In genomic region chr5:146221722-146222121, GRCm38 (mm10) we compare ENCODE assay signal across 10 mouse cellular contexts. TPM values are rescaled to one million over a fixed set of nuclear protein-coding genes. Genes with fewer than 3 reads are reported as not detected.
DNase-seq lines count a peak whose midpoint lies in the region; ATAC-seq and TF ChIP-seq lines count a peak whose summit lies in the region.
"Had no signal": no experiment of that assay in that cellular context is flagged by ENCODE, and none has a peak within 500 bp of the region (broad histone marks: within the 10 kb centered on the region; RNA-seq: fewer than 3 reads in every experiment).

No protein-coding gene starts in this region.

- ATAC-seq in heart, embryonic 15.5 days (replicated peaks; ENCODE audit: insufficient number of reproducible peaks, insufficient read depth, low FRiP score, low read depth) = no peak
- ATAC-seq in hindbrain, embryonic 13.5 days (ENCODE audit: low FRiP score) = no peak
- ATAC-seq in midbrain, embryonic 13.5 days = no peak

- intact Hi-C loops in heart, postnatal 14 days (cut with DNase I) = no loop called here

- no peak for TF ChIP-seq POLR2A in bone marrow macrophage, adult 2 months (IDR thresholded peaks at IDR 0.05; ENCODE audit: borderline replicate concordance, low read depth, low read length)

- H3K4me1 ChIP-seq in heart, embryonic 15.5 days (replicated peaks) = peaks cover 12% of the 10 kb centered on the region
- H3K4me1 ChIP-seq in bone marrow macrophage, adult 2 months (ENCODE audit: control insufficient read depth, insufficient read depth, low read length) = peaks cover 10% of the 10 kb centered on the region
- H3K4me1 ChIP-seq in hindbrain, embryonic 13.5 days (replicated peaks) = peaks cover 24% of the 10 kb centered on the region
- H3K4me1 ChIP-seq in midbrain, embryonic 13.5 days (replicated peaks) = peaks cover 22% of the 10 kb centered on the region

- peak overlapping the region; percentile 85 for H3K4me3 ChIP-seq in heart, embryonic 15.5 days
- peak overlapping the region; percentile 96 for H3K4me3 ChIP-seq in bone marrow macrophage, adult 2 months (ENCODE audit: insufficient read depth, low read length)
- peak overlapping the region; percentile 74 for H3K4me3 ChIP-seq in hindbrain, embryonic 13.5 days
- peak overlapping the region; percentile 79 for H3K4me3 ChIP-seq in midbrain, embryonic 13.5 days (replicated peaks)

- peak overlapping the region; percentile 74 for H3K4me2 ChIP-seq in heart, embryonic 15.5 days
- H3K4me2 ChIP-seq in hindbrain, embryonic 13.5 days = peak overlapping the region; percentile 71
- H3K4me2 ChIP-seq in midbrain, embryonic 13.5 days (replicated peaks) = peak overlapping the region; percentile 64

- DNase-seq in heart, postnatal 14 days = no peak
- no peak for DNase-seq in natural killer cell, adult 2 months (ENCODE audit: low spot score in 2 of 2)
- no peak for DNase-seq in layer of hippocampus, adult 18-20 months (ENCODE audit: low spot score in 2 of 2)
- DNase-seq in right cerebral cortex, postnatal 25 days = no peak

- H3K27ac ChIP-seq in heart, embryonic 15.5 days = peak overlapping the region; percentile 100
- peak overlapping the region; percentile 98 for H3K27ac ChIP-seq in bone marrow macrophage, adult 2 months (ENCODE audit: insufficient read depth, low read depth, low read length)
- H3K27ac ChIP-seq in hindbrain, embryonic 13.5 days = peak overlapping the region; percentile 98
- peak overlapping the region; percentile 98 for H3K27ac ChIP-seq in midbrain, embryonic 13.5 days

- no peaks in the 10 kb centered on the region for H3K9me3 ChIP-seq in heart, embryonic 15.5 days (replicated peaks)
- H3K9me3 ChIP-seq in hindbrain, embryonic 13.5 days = no peaks in the 10 kb centered on the region
- H3K9me3 ChIP-seq in midbrain, embryonic 13.5 days = no peaks in the 10 kb centered on the region

- TF ChIP-seq CTCF in bone marrow macrophage, adult 2 months (IDR thresholded peaks at IDR 0.05; ENCODE audit: low read depth, low read length) = no peak

- H3K27me3 ChIP-seq in heart, embryonic 15.5 days = no peaks in the 10 kb centered on the region
- no peaks in the 10 kb centered on the region for H3K27me3 ChIP-seq in hindbrain, embryonic 13.5 days
- H3K27me3 ChIP-seq in midbrain, embryonic 13.5 days = no peaks in the 10 kb centered on the region
- H3K27me3 ChIP-seq: Patski had no signal

- H3K36me3 ChIP-seq in heart, embryonic 15.5 days = peaks cover 24% of the 10 kb centered on the region
- peaks cover 24% of the 10 kb centered on the region for H3K36me3 ChIP-seq in hindbrain, embryonic 13.5 days
- H3K36me3 ChIP-seq in midbrain, embryonic 13.5 days = peaks cover 25% of the 10 kb centered on the region

- 35% methylated on average over 6 of the region's 6 CpGs for WGBS in heart, embryonic 15.5 days
- WGBS in hindbrain, embryonic 13.5 days = 31% methylated on average over 6 of the region's 6 CpGs
- 33% methylated on average over 6 of the region's 6 CpGs for WGBS in midbrain, embryonic 13.5 days

- peak overlapping the region; percentile 91 for H3K9ac ChIP-seq in heart, embryonic 15.5 days
- peak overlapping the region; percentile 90 for H3K9ac ChIP-seq in hindbrain, embryonic 13.5 days
- H3K9ac ChIP-seq in midbrain, embryonic 13.5 days (replicated peaks) = peak overlapping the region; percentile 85

RNA-seq across cellular contexts. Expression of gene Rnf6, which starts 0.4 kb away (rescaled TPM):
- polyA plus RNA-seq in heart, embryonic 15.5 days (2015; fragmentation: Nextera tagmentation; extraction: Ambion mirVana) = 46.0 and 47.0 TPM in 2 replicates
- 10 to 100 TPM; 42.1 to 42.3 TPM for total RNA-seq in heart, postnatal 14 days (2021)
- polyA plus RNA-seq in bone marrow macrophage, adult 2 months (2012; ENCODE audit: insufficient read depth, insufficient read length, missing spikeins) = 43.2 TPM in 2 replicates
- 25.2 and 26.6 TPM in 2 replicates for polyA plus RNA-seq in hindbrain, embryonic 13.5 days (2015; fragmentation: Nextera tagmentation; extraction: Ambion mirVana)
- polyA plus RNA-seq in midbrain, embryonic 13.5 days (2015; fragmentation: Nextera tagmentation; extraction: Ambion mirVana) = 26.2 and 27.9 TPM in 2 replicates
- total RNA-seq in layer of hippocampus, adult 18-20 months (2021) = 10 to 100 TPM; 71.7 to 72.5 TPM

RNA-seq across cellular contexts. Expression of gene Cdk8, which starts 9.3 kb away (rescaled TPM):
- 9.1 and 10.5 TPM in 2 replicates for polyA plus RNA-seq in heart, embryonic 15.5 days (2015; fragmentation: Nextera tagmentation; extraction: Ambion mirVana)
- 10 to 100 TPM; 21.7 to 24.1 TPM for total RNA-seq in heart, postnatal 14 days (2021)
- 25.3 and 28.5 TPM in 2 replicates for polyA plus RNA-seq in bone marrow macrophage, adult 2 months (2012; ENCODE audit: insufficient read depth, insufficient read length, missing spikeins)
- polyA plus RNA-seq in hindbrain, embryonic 13.5 days (2015; fragmentation: Nextera tagmentation; extraction: Ambion mirVana) = 17.5 and 20.1 TPM in 2 replicates
- 21.8 and 25.6 TPM in 2 replicates for polyA plus RNA-seq in midbrain, embryonic 13.5 days (2015; fragmentation: Nextera tagmentation; extraction: Ambion mirVana)
- total RNA-seq in layer of hippocampus, adult 18-20 months (2021) = 10 to 100 TPM; 41.7 to 43.2 TPM

RNA-seq across cellular contexts. Expression of gene 1700001J03Rik, which starts 36.6 kb away (rescaled TPM):
- polyA plus RNA-seq in heart, embryonic 15.5 days (2015; fragmentation: Nextera tagmentation; extraction: Ambion mirVana) = not detected in 2 replicates
- under 1 TPM in 1 of 2 experiments, not detected in 1; 0.65 TPM for total RNA-seq in heart, postnatal 14 days (2021)
- 1.2 and 2.3 TPM in 2 replicates for polyA plus RNA-seq in bone marrow macrophage, adult 2 months (2012; ENCODE audit: insufficient read depth, insufficient read length, missing spikeins)
- not detected in 2 replicates for polyA plus RNA-seq in hindbrain, embryonic 13.5 days (2015; fragmentation: Nextera tagmentation; extraction: Ambion mirVana)
- 0.28 and 0.32 TPM in 2 replicates for polyA plus RNA-seq in midbrain, embryonic 13.5 days (2015; fragmentation: Nextera tagmentation; extraction: Ambion mirVana)
- total RNA-seq in layer of hippocampus, adult 18-20 months (2021) = under 1 TPM in 1 of 2 experiments, not detected in 1; 0.84 TPM
- total RNA-seq: neutrophil, adult 5-6 weeks had no signal
- polyA plus RNA-seq: Patski had no signal

RNA-seq across cellular contexts. Expression of gene Gm6309, which starts 51.2 kb away (rescaled TPM):
- not detected in 2 replicates for polyA plus RNA-seq in heart, embryonic 15.5 days (2015; fragmentation: Nextera tagmentation; extraction: Ambion mirVana)
- not detected for total RNA-seq in heart, postnatal 14 days (2021)
- not detected in 2 replicates for polyA plus RNA-seq in bone marrow macrophage, adult 2 months (2012; ENCODE audit: insufficient read depth, insufficient read length, missing spikeins)
- polyA plus RNA-seq in hindbrain, embryonic 13.5 days (2015; fragmentation: Nextera tagmentation; extraction: Ambion mirVana) = not detected in 2 replicates
- not detected in 2 replicates for polyA plus RNA-seq in midbrain, embryonic 13.5 days (2015; fragmentation: Nextera tagmentation; extraction: Ambion mirVana)
- total RNA-seq in layer of hippocampus, adult 18-20 months (2021) = not detected
- total RNA-seq: neutrophil, adult 5-6 weeks had no signal
- polyA plus RNA-seq: Patski had no signal
